Mouse (Mus musculus) olfactory bulb, adult 2 months (tissue): ENCODE results near the gene Camsap1.

ENCODE experiments used
- CTCF ChIP-seq: fragments of 200-500 bp; IDR thresholded peaks from 2 replicates; pipeline ENCODE4 v1.5.1; 2012; ENCODE audit warnings: low read depth, mild to moderate bottlenecking, low read length, moderate library complexity; ENCODE audit not compliant: insufficient read depth
- POLR2A ChIP-seq: fragments of 200-500 bp; IDR thresholded peaks from 2 replicates; pipeline ENCODE4 v1.6.1; 2012; ENCODE audit warnings: mild to moderate bottlenecking, low read depth, low read length, moderate library complexity; ENCODE audit not compliant: insufficient read depth

GRCm38 (mm10) chr2:25989651-25990050, 6.6 kb upstream of the Camsap1 start:
- TF ChIP-seq CTCF (no peak), POLR2A (no peak)
